Mouse (Mus musculus) adrenal gland, adult 8-10 months (tissue): ENCODE results near the gene Arhgdib. TPM values are rescaled to one million over a fixed set of nuclear protein-coding genes. Genes with fewer than 3 reads are reported as not detected.

Experiments
- DNase-seq: peaks from one replicate; pipeline ENCODE4 v3.0.0; 2022
- total RNA-seq, 4 experiments: library from RNA; stranded (reverse); gene quantifications; 2 replicates each; pipeline ENCODE4 v1.2.4; 2022

Arhgdib gene
- total RNA-seq, 4 experiments from 2014 or later = 20.7 to 30.5 (median 28.0) TPM

DNA sequence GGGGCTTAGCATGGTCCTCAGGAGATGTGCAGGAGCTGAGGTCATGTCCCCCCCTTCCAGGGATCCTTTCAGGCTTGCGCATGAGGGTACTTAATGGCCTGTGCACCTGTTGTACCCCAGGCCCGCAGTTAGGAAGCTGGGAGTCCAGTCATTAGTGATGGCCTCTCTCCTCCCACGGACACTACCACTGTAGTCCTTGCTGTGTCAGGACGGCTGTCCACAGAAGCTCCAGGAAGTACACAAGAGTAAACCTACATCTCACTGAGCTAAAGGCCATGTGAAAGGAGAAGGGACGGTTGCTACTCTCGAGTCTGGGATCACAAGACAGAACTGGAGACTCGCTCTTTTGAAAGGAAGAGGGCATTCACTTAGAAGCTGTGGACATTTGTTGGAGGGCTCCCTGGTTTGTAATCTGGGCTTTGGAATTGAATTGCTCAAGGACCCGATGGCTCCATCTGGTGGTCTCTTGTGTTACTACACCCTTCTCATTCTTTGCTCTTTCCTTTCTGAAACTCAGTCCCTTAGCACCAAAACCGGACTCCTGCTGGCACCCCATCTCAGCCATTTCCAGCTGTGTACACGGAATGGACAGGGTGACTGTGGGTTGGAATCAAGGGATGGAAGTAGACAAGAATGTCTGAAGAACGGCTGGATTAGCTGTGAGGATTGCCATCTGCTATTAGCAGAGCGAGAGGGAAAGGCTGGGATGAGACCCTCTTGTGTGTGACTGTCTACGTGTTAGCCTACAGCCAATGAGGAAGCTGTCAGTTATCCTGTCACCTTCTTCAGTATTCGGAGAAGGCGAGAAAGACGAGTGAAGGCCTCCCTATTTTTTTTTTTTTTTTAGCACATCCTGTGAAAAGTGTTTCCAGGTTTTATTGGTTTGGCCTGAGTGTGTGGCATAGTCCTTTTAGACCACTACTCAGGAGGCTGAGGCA, 21.1 kb downstream of the Arhgdib start:
- peak; percentile 35 for DNase-seq

DNA sequence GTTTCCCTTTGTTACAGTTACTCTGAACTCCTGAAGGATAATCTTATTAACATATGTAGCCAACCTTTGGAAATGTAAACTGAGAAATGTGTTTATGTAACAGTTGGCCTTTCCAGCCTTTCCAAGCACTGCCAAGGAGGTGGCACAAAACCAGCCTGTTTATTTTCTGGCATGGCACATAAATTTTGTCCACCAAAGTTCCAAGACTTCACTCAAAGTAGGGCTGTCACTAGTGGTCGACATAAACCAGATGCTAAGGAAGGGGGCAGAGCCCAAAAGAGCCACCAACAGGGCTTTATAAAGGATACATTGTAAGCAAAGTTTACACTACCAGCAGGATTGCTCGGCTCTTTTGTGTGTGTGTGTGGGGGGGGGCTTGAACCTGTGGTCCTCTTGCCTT, 23.8 kb downstream of the Arhgdib start:
- no peak for DNase-seq

DNA sequence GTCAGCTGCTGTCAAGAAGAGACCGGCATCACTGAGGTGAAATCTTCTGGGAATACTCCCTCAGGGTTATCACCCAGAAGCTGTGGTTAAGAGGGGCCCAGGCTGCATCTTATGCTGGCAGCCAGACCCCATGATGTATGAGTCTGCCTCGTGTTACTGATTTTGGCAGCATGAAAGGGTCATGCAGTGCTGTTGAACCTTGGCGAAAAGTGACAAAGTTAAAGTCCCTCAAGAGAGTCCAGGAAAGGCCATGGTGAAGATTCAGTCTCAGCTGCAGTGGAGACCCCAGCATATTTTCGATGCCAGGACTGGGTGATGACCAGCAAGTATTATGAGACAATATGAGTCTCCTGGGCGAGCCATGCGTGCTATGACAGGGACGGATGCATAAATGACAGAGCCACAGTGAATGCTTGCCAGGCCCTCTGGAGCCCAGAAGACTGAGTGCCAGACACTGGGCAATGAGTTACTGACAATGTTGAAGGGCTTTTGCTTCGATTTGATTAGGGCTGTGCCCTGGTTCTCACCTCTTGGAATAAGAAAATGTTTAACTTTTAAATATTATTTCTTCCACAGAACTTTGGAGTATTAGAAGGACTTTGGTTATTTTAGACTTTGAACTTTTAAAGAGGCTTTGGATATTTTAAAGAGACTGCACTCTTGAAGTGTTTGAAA, 25.8 kb downstream of the Arhgdib start:
- DNase-seq = no peak

DNA sequence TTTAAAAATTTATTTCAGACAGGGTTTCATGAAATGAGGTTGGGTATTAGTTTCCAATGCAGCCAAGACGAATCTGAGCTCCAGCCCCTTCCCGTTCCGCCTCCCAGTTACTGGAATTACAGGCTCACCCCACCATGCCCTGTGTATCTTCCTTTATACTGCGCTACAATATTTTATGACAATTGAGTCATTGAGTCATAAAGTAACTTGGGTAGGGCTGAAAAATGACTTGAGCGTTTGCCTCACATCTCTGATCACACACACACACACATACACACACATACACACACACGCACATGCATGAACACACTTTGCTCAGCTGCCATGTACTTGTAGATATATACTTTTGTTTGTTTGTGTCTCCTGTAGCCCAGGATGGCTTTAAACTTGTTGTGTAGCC, 27.5 kb downstream of the Arhgdib start:
- DNase-seq = no peak

DNA sequence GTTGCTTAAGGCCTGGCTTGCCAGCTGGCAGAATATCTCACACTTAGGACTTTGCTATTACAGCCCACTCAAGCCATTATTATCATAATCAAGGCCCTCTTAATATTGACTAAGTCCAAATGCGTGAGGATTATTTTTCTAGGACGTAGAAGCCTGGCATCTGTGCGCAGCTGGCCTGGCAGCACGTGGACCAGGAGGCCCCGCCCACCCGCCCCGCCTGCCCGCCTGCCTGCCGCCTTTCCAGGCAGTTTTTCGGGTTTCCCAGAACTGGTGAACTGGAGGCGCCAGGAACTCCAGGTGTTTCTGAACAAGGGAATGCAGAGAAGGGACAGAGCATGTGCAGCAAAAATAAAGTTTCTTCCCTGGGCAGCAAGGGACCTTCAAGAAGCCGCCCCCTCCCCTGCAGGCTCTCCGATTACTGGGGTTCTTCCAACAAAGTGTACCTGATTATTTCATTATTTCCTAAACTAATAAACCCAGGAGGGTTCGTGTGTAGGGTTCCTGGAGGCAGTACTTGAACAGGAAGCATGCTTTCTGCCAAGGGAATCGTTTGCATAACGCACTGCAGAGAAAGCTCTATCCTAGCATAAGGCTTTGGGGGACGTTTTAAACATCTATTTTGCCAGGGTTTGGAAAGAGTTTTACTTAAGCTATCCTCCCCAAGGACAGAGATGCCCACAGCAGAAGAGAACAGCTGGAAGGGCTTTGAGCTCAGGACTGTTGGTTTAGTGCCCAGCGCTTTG, 28.1 kb downstream of the Arhgdib start:
- DNase-seq = no peak

DNA sequence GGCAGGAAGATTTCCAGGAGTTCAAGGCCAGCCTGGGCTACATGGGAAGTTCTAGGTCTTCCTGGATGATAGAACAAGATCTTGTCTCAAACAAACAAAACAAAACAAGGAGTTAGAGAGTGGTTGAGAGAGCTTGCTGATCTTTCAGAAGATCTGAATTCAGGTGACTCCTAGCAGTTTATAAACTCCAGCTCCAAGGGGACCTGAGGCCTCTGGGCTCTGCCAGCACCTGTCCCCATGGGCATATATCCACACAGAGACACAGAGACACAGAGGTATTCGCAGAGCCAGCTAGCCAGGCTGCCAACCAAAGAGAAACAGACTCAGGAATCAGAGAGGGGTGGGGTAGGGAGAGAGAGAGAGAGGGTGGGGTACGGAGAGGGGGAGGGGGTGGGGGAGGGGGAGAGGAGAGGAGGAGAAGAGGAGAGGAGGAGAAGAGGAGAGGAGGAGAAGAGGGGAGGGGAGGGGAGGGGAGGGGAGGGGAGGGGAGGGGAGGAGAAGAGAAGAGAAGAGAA, 28.9 kb downstream of the Arhgdib start:
- DNase-seq = no peak

DNA sequence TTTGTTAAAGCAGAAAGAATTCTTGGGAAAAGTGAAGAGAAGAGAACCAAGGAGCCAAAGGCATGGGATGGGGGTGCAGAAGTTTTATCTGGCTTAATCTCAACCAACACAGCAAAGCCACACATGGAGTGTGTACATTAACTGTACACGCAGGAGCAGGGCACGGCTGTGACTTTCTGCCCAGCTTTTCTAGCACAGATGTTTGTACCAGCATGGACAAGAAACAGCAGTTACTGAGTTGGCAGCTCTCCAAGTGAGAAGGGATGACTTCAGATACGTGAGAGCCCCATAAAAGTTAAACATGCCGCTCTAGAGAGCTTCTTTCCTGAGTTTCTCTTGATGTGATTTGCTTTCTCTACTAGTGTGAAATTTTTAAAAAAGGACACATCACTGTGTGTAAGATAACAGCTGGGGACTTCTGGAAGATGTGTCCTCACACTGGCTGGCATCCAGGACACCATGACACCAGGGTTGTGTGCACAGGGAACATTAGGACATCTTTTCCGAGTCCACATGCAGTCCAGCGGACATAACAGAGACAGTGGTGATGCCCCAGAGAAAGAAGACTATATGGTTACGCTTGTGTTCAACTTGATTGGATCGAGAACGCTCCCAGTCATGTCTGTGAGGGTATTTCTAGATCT, 31.3 kb downstream of the Arhgdib start:
- DNase-seq = no peak

DNA sequence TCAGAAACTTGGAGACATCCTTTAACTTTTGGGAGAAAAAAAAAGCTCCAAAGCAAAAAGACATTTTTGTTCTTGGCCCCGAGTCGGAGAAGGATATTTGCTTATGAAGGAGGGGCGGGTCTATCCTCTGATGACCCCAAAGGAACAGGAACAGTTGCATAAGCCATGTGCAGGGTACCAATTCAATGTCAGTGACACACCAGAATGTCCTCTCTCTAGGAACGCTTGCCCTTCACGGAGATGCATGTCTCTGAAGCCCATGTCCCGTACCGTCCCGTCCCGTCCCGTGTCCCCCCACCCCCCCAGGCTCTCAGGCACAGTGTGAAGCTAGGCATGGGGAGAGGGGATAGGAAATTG, 34.8 kb downstream of the Arhgdib start:
- no peak for DNase-seq

DNA sequence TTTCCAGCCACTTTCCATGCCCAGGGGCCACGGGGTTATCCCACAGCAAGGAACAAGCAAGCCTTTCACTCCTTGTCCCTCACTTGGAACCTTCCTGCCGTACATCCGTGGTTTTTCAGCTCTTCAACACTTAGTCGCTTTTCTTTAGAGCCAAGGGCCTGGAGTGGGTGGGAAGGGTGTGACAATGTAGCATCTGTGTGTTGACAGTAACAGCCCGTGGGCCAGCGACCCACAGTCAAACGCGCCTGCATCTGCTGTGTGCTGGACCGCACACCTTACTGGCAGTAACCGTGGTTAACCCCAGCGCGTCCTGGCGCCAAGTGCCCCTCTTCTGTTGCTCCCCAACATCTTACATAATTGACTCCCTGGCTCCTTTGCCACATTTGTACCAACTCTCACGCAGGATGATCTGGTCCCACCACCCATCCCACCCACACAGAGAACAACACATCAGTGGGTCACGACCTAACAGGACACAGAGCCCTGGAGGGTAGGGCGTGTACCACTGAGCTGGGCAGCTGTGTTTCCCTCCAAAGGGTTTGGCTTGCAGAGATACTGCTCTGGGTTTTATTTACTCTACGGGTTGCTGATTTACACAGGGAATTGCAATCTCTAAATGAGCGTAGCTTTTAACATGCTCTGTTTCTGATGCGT, 35.3 kb downstream of the Arhgdib start:
- DNase-seq = no peak

DNA sequence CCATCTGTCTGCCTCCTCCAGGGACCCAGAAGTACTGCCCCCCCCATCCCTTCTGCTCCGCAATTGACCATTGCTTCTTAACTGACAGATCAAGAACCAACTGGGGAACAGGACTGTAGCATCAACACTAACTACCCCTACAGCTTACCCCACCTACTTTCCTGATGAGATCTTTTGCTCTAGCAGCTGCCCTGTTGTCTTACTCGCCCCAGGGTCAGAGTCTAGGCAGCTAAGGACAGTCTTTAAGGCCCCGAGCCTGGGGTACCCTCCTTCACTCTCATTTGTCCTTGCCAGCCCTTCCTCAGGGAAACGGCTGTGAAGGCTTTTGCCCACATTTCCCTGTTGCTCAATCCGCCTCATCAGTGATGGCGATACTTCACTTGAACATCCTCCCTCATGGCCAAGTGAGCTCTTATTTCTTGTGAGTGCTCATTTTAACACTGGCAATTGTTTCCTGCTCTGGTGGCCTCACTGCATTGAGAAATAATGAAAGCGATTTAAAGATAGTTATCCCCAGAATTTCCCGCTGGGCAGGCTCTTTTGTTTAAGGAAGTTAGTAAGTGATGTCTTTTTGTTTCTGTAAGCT, 37.7 kb downstream of the Arhgdib start:
- DNase-seq = no peak

DNA sequence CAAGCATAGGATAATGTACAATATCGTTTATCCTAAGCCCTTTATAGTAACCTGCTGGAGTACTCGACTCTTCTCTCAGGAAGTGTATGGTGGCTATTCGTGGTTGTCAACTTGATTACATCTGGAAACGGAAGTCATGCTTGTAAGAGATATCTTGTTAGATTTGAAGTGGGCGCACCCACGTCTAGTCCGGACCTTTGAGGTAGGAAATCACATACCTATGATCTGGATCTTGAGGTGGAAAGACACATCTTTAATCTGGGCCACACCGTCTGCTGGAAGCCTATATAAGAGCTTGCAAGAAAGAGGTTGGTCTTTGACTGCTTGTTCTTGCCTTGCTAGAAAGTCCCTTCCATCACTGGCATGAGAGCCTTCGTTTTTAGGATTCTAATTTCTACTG, 39.2 kb downstream of the Arhgdib start:
- DNase-seq = no peak

DNA sequence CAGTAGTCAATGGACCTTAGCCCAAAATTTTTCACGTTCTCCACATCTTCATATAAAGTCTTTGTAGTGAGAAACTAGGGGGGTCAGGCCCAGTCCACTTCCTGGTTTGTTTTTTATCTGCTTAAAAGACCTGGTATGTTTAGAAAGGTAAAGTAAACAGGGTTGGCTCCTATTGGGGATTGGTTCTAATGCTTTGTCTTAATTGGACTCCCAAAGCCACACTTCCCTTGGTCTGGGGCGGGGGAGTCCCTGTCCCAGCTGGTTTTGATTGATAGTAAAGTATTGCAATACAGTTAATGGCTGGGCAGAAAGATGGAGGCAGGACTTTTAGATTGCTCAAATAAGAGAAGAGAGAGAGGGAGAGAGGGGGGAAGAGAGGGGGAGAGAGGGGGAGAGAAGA, 40.7 kb downstream of the Arhgdib start:
- no peak for DNase-seq

DNA sequence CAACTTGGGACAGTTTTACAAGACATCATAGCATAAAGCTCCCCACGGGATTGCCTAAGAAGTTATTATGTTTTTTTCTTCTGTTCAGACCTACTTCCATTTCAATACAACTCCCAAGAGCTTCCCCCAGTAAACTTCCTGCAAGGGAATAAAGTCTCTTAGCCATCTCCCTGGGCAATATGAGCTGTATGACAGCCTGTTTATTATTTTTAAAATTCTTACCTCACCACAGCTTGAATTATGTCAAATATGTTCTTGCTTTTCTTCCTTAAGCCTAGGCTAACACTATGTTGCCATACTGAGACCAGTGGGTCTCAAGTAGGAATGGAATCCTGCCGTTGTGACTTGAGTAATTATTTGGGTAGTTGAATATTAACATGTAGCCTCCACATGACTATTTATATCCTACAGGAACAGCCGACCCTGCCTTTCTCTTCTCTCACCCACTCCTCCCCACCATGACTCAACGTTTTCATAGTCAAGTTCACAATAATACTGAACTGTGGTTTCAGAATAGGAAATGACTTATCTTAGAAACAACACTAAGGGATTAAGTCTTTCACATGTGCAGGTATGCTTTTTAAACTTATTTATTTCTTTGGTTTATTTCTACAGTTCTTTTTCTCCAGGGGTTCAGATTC, 41.2 kb downstream of the Arhgdib start:
- no peak for DNase-seq

DNA sequence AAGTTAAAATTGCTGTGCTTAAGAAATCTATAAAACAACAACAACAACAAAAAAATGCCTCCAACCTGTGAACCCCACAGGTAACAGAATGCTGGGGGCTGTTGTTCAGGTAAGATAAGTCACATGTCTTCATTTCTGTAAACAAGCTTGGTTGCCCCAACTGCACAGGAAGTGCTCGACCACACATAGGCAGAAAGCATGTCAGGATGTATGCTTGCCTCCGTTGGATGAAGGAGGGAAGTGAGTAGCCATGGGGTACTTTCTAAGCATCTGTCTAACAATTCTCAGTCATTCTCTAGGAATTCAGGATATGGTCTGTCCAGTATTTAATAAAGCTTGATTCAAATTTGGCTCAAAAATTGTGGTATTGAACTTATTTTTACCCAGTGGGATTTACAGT, 42.7 kb downstream of the Arhgdib start:
- no peak for DNase-seq

DNA sequence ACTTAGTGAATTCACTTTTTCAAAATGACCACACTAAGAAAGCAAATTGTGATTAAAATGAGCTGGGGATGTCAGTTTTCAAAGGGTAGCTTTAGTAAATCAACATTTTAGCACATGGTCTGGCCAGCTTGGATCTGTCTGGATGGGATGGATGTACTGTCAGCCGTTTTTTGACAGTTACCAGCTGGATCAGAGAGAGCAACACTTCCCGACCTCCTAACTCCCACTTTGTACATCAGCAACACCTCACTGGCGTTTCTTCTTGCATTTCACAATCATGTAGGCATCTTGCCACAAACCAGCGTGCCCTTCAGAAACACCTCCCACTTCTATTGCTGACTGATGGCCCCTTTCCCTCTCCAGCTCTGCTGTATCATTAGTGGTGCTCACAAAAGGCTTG, 43.5 kb downstream of the Arhgdib start:
- DNase-seq = no peak

DNA sequence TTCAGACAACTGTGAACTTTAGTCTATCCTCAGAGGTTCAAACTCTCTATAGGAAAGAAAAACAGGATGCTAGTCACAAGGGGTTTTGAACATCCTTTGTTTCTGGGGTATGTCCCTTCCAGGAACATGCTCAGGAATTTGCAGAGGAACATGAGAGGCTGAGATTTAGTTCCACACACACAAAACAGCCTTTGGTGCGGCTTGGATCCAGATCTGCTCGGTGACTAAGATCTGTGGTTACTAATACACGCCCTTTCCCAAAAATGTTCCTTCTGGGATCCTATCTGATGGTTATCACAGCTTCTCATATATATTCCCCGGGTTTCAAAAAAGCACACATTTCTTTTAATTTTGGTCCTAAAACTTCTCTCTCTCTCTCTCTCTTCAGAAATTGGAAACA, 43.9 kb downstream of the Arhgdib start:
- DNase-seq = no peak

DNA sequence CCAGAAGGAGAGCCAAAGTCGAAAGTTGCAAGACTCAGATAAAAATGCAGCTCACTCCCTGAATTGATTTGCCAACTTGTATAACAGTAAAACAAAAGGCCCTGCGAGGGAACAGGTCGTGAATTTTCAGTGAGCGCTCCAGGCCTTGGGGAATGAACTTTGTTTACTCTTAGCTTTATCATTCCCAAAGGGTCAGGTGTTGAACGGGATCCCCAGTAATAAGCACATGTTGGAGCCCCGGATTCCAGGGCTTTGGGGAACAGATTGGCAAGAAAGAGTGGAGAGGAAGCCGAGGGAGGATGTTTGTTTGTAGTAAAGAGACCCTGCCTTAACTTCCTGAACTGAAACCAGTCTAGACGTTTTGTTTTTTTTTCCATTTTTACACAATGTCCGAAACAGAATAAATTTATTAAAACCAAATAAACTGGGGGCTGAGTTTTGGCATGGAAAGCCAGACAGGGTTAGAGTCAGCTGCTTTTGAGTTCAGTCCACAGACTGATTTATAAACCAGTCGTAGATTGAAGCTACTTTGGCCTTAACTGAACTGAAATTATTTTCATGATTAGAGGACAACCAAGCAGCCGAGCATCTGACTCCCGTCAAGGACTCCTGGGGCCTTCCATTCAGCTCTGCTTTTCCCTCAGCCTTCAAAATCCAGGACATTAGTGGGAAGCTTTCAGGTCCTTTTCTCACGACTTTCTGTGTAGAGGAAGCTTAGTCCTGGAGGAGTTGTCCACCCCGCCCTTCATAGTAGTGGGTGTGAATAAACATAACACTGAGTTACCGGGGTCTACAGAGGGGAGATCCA, 47.0 kb downstream of the Arhgdib start:
- no peak for DNase-seq

DNA sequence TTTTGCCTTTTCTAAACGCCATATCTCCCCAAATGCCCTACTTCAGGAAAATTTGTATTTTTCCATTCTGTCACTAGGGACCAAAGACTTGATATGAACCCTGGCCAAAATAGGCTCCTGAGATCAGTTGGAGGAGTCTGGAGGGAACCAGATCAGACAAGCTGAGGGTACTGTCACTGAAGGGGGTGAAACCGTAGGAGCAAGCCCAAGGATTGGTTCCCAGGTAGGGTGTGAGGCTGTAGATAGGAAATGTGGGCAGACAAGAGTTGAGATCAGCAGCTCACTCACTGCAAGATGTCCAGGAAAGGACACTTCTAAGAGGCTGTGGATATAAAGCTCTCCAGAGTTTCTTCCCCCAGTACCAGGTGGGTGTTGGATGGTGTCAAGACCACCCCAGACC, 49.7 kb downstream of the Arhgdib start:
- DNase-seq = no peak

DNA sequence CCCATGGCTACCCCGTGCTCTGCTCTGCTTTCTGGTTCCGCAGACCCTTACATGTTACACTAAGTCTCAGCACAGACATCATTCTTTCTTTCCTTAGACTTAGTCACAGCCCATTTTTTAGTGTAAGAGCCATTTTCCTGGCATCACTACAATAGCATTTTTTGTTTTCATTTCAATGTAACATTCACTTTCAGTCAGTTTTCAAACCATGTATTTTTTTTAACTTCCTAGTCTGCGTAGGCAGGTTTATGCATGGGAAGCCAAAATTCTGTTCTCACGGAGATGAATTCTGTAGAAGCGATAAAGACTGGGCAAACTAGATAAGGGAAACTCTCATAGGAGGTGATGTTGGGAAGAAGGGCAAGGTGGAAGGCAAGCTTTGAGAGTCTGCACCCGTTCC, 52.1 kb downstream of the Arhgdib start:
- no peak for DNase-seq

DNA sequence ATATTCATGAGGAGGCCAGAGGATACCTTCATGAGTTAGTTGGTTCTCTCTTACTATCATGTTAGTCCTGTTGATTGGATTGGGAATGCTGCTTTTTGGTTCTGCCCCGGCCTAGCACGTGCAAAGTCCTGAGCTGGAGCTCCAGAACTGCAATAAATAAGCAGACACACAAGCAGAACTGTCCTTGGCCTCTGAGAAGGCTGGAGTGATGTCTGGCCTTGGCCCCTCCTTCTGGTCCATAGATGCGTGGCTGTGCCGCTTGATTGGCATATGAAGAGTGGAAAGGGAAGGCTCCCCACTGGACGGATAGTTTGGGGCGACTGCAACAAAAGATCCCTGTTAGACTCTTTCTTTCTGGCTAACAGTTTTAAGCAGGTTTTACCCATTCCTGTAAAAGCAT, 52.6 kb downstream of the Arhgdib start:
- DNase-seq = peak; percentile 59
